Mouse (Mus musculus) spleen, adult 2 months (tissue): Measurements from ENCODE around the gene Olfr524.

ENCODE experiments used
- CTCF ChIP-seq: fragments of 200-500 bp; IDR thresholded peaks from 2 replicates; pipeline ENCODE4 v1.5.1; 2011; ENCODE audit warnings: mild to moderate bottlenecking, inconsistent platforms; ENCODE audit not compliant: insufficient read depth, insufficient read length, insufficient replicate concordance; ENCODE audit errors: extremely low read depth
- POLR2A ChIP-seq: fragments of 200-500 bp; IDR thresholded peaks from 2 replicates; pipeline ENCODE4 v1.6.1; 2011; ENCODE audit warnings: low read depth, low read length, inconsistent platforms

DNA sequence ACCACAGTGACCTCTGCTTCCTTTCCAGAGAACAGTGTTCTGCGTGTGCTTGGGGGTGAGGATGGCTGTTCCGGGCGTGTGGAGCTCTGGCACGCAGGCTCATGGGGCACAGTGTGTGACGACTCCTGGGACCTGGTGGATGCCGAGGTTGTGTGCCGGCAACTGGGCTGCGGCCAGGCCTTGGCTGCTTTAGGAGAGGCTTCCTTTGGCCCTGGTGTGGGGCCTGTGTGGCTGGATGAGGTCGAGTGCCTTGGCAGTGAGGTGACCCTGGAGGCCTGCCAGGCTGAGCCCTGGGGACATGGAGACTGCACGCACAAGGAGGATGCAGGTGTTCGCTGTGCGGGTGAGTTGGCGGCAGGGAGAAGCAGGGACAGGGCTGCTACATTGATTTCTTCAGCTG is 22.7 kb upstream of the Olfr524 start:
- TF ChIP-seq CTCF (no peak), POLR2A (no peak)
